Mouse (Mus musculus): ENCODE measurements around the gene Ost4. TPM values are rescaled to one million over a fixed set of nuclear protein-coding genes. Genes with fewer than 3 reads are reported as not detected.

Ost4 gene
- 57.7 and 180 TPM in 2 replicates for polyA plus RNA-seq (2012; ENCODE audit: insufficient read depth, low replicate concordance)

- Histone ChIP-seq H3K9me3 (no peaks in the 10 kb centered on the region), H3K27me3 (replicated peaks) (no peaks in the 10 kb centered on the region), H3K4me1 (peaks cover 91% of the 10 kb centered on the region), H3K36me3 (replicated peaks; ENCODE audit: low read length) (peaks cover 38% of the 10 kb centered on the region), H3K4me3 (replicated peaks) (peak within 1 kb of the TSS; percentile 99)
- TF ChIP-seq FLI1 (IDR thresholded peaks at IDR 0.05; ENCODE audit: low read length) (peak; percentile 69; the same call in 1 of the 2 replicates), GATA1 (IDR thresholded peaks at IDR 0.05; ENCODE audit: borderline replicate concordance, low read length) (no peak)
Observed at GRCm38 (mm10) chr5:30907413-30908059, at the start of gene Ost4. Gene Ost4 (minus strand): TSS chr5:30907788.

GRCm38 (mm10) chr5:30955751-30956150 is 48.2 kb upstream of the Ost4 start:
- Histone ChIP-seq H3K4me3 (replicated peaks) (no peak overlapping the region), H3K27me3 (replicated peaks) (no peaks in the 10 kb centered on the region), H3K9me3 (no peaks in the 10 kb centered on the region), H3K36me3 (replicated peaks; ENCODE audit: low read length) (peaks cover 66% of the 10 kb centered on the region), H3K4me1 (peaks cover 62% of the 10 kb centered on the region)
- TF ChIP-seq FLI1 (IDR thresholded peaks at IDR 0.05; ENCODE audit: low read length) (no peak), GATA1 (IDR thresholded peaks at IDR 0.05; ENCODE audit: borderline replicate concordance, low read length) (no peak)

- TF ChIP-seq FLI1 (IDR thresholded peaks at IDR 0.05; ENCODE audit: low read length) (no peak), GATA1 (IDR thresholded peaks at IDR 0.05; ENCODE audit: borderline replicate concordance, low read length) (no peak)
- H3K9me3 ChIP-seq: no peaks in the 10 kb centered on the region
Observed at GRCm38 (mm10) chr5:30954556-30954955, 47.0 kb upstream of the Ost4 start.

GRCm38 (mm10) chr5:30954065-30954464 is 46.5 kb upstream of the Ost4 start:
- Histone ChIP-seq H3K9me3 (no peaks in the 10 kb centered on the region), H3K4me1 (peaks cover 68% of the 10 kb centered on the region), H3K4me3 (replicated peaks) (no peak overlapping the region), H3K27me3 (replicated peaks) (no peaks in the 10 kb centered on the region), H3K36me3 (replicated peaks; ENCODE audit: low read length) (peaks cover 66% of the 10 kb centered on the region)
- TF ChIP-seq GATA1 (IDR thresholded peaks at IDR 0.05; ENCODE audit: borderline replicate concordance, low read length) (no peak), FLI1 (IDR thresholded peaks at IDR 0.05; ENCODE audit: low read length) (no peak)

More at GRCm38 (mm10) chr5:30954556-30954955, 47.0 kb upstream of the Ost4 start:
- no peak overlapping the region for H3K4me3 ChIP-seq (replicated peaks)
- peaks cover 66% of the 10 kb centered on the region for H3K36me3 ChIP-seq (replicated peaks; ENCODE audit: low read length)
- H3K27me3 ChIP-seq (replicated peaks): no peaks in the 10 kb centered on the region
- H3K4me1 ChIP-seq: peaks cover 68% of the 10 kb centered on the region

- TF ChIP-seq GATA1 (IDR thresholded peaks at IDR 0.05; ENCODE audit: borderline replicate concordance, low read length) (no peak), FLI1 (IDR thresholded peaks at IDR 0.05; ENCODE audit: low read length) (no peak)
- Histone ChIP-seq H3K27me3 (replicated peaks) (no peaks in the 10 kb centered on the region), H3K9me3 (no peaks in the 10 kb centered on the region), H3K4me3 (replicated peaks) (no peak overlapping the region), H3K4me1 (peaks cover 58% of the 10 kb centered on the region), H3K36me3 (replicated peaks; ENCODE audit: low read length) (peaks cover 52% of the 10 kb centered on the region)
Observed at GRCm38 (mm10) chr5:30952551-30952950, 45.0 kb upstream of the Ost4 start.

GRCm38 (mm10) chr5:30951706-30952105 is 44.1 kb upstream of the Ost4 start:
- peaks cover 48% of the 10 kb centered on the region for H3K36me3 ChIP-seq (replicated peaks; ENCODE audit: low read length)
- no peak overlapping the region for H3K4me3 ChIP-seq (replicated peaks)
- H3K9me3 ChIP-seq: no peaks in the 10 kb centered on the region
- peaks cover 56% of the 10 kb centered on the region for H3K4me1 ChIP-seq
- TF ChIP-seq FLI1 (IDR thresholded peaks at IDR 0.05; ENCODE audit: low read length) (no peak), GATA1 (IDR thresholded peaks at IDR 0.05; ENCODE audit: borderline replicate concordance, low read length) (no peak)
- peaks cover 4% of the 10 kb centered on the region for H3K27me3 ChIP-seq (replicated peaks)

- Histone ChIP-seq H3K4me1 (peaks cover 54% of the 10 kb centered on the region), H3K9me3 (no peaks in the 10 kb centered on the region), H3K36me3 (replicated peaks; ENCODE audit: low read length) (peaks cover 45% of the 10 kb centered on the region), H3K4me3 (replicated peaks) (peak overlapping the region; percentile 23), H3K27me3 (replicated peaks) (peaks cover 8% of the 10 kb centered on the region)
- TF ChIP-seq GATA1 (IDR thresholded peaks at IDR 0.05; ENCODE audit: borderline replicate concordance, low read length) (no peak), FLI1 (IDR thresholded peaks at IDR 0.05; ENCODE audit: low read length) (no peak)
Observed at GRCm38 (mm10) chr5:30950922-30951321, 43.3 kb upstream of the Ost4 start.

GRCm38 (mm10) chr5:30950451-30950850 is 42.9 kb upstream of the Ost4 start:
- Histone ChIP-seq H3K27me3 (replicated peaks) (peaks cover 13% of the 10 kb centered on the region), H3K4me3 (replicated peaks) (peak overlapping the region; percentile 96), H3K9me3 (no peaks in the 10 kb centered on the region), H3K4me1 (peaks cover 55% of the 10 kb centered on the region), H3K36me3 (replicated peaks; ENCODE audit: low read length) (peaks cover 40% of the 10 kb centered on the region)
- TF ChIP-seq GATA1 (IDR thresholded peaks at IDR 0.05; ENCODE audit: borderline replicate concordance, low read length) (no peak), FLI1 (IDR thresholded peaks at IDR 0.05; ENCODE audit: low read length) (no peak)

- no peak for TF ChIP-seq GATA1 (IDR thresholded peaks at IDR 0.05; ENCODE audit: borderline replicate concordance, low read length)
- TF ChIP-seq FLI1 (IDR thresholded peaks at IDR 0.05; ENCODE audit: low read length): no peak
- H3K4me1 ChIP-seq: peaks cover 57% of the 10 kb centered on the region
- peaks cover 19% of the 10 kb centered on the region for H3K27me3 ChIP-seq (replicated peaks)
- peak overlapping the region; percentile 96 for H3K4me3 ChIP-seq (replicated peaks)
- H3K36me3 ChIP-seq (replicated peaks; ENCODE audit: low read length): peaks cover 33% of the 10 kb centered on the region
- H3K9me3 ChIP-seq: no peaks in the 10 kb centered on the region
Observed at GRCm38 (mm10) chr5:30949654-30950326, 42.2 kb upstream of the Ost4 start.

- TF ChIP-seq GATA1 (IDR thresholded peaks at IDR 0.05; ENCODE audit: borderline replicate concordance, low read length): no peak
- no peak for TF ChIP-seq FLI1 (IDR thresholded peaks at IDR 0.05; ENCODE audit: low read length)
- peaks cover 57% of the 10 kb centered on the region for H3K4me1 ChIP-seq
- H3K9me3 ChIP-seq: no peaks in the 10 kb centered on the region
- H3K27me3 ChIP-seq (replicated peaks): peaks cover 25% of the 10 kb centered on the region
- H3K4me3 ChIP-seq (replicated peaks): peak overlapping the region; percentile 96
- H3K36me3 ChIP-seq (replicated peaks; ENCODE audit: low read length): peaks cover 22% of the 10 kb centered on the region
Observed at GRCm38 (mm10) chr5:30948620-30949019, 41.0 kb upstream of the Ost4 start.

Data from megakaryocyte, embryonic 14.5 days (primary cell).